Mouse (Mus musculus) stomach, postnatal 0 days (tissue): Measurements from ENCODE around the gene Ache.

ENCODE experiments used
- CTCF ChIP-seq: IDR thresholded peaks from 2 replicates; pipeline ENCODE4 v1.5.1; 2016; ENCODE audit warnings: antibody characterized with exemption, low read depth, mild to moderate bottlenecking, moderate library complexity
- EP300 ChIP-seq: optimal IDR thresholded peaks from 2 replicates; pipeline ENCODE3; 2016; ENCODE audit warnings: antibody characterized with exemption

- TF ChIP-seq CTCF (no peak), EP300 (no peak)
Observed at GRCm38 (mm10) chr5:137335066-137335465, 47.7 kb downstream of the Ache start.
